Mouse (Mus musculus) testis, adult 2 months (tissue): ENCODE measurements at regions not wholly inside any gene's neighbourhood (a gene's known extent, or its start where the extent isn't known, plus 50 kb on each side); places are given as distances from the start of the nearest gene placed in this dataset.

ENCODE experiments used
- CTCF ChIP-seq: fragments of 200-500 bp; IDR thresholded peaks from 2 replicates; pipeline ENCODE4 v1.5.1; 2012; ENCODE audit warnings: low read depth, mild to moderate bottlenecking, inconsistent platforms, low read length, moderate library complexity; ENCODE audit not compliant: control insufficient read depth, insufficient read depth, insufficient replicate concordance
- POLR2A ChIP-seq: fragments of 200-500 bp; IDR thresholded peaks from 2 replicates; pipeline ENCODE4 v1.6.1; 2012; ENCODE audit warnings: low read depth, mild to moderate bottlenecking, inconsistent platforms, low read length, moderate library complexity; ENCODE audit not compliant: control insufficient read depth

- TF ChIP-seq POLR2A = peak; percentile 23; the same call in 1 of the 2 replicates
- TF ChIP-seq CTCF = no peak
Measured at GRCm38 (mm10) chr9:94295431-94295830, 242.4 kb downstream of the 1190002N15Rik start.
